In the genomic region with DNA sequence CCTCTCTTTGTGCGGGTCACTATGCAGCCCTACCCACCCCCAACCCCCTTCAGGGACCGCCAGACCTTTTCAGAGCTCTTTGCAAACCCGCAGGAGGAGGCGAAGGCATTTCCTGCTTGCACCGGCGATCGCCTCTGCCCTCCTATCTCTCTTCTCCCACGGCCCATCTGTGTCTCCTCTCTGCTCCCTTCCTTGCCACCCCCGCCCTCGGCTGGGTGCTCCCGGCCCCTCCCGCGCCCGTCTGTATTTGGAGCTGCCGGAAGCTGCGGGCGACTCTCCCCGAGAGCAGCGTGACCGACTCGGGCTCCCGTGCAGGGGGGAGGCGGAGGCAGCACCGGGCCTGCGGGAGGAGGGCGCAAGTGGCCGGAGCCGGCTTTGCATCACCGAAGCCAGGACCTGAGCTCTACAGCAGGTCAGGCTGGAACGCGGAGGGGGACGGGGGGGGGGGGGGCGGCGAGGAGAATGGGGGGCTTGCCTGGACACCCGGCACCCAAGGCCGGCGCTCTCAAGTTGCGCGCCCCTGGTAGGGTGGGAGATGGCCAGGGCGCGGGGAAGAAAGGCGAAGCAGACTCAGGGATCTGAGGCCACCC, we compare ENCODE assay signal across 8 mouse cellular contexts. TPM values are rescaled to one million over a fixed set of nuclear protein-coding genes. Genes with fewer than 3 reads are reported as not detected.
A peak's percentile ranks its signal among the peaks of the same experiment; 100 is the strongest.
DNase-seq lines count a peak whose midpoint lies in the region; ATAC-seq lines count a peak whose summit lies in the region.

A gene (plus strand): TSS at position 49 of the 590 bp plus-strand sequence.

- peak; percentile 85 for ATAC-seq in hindbrain, embryonic 11.5 days (ENCODE audit: low FRiP score)

- 0 out of 2 replicates have a peak, but pooled peaks cover 2% of the 10 kb centered on the region for H3K4me1 ChIP-seq in hindbrain, embryonic 11.5 days (replicated peaks; ENCODE audit: control insufficient read depth, insufficient read depth, low read length)

- H3K27ac ChIP-seq in hindbrain, embryonic 11.5 days (ENCODE audit: low read depth, low read length), result no peak within 1 kb of the TSS

- H3K9me3 ChIP-seq in hindbrain, embryonic 11.5 days (ENCODE audit: control insufficient read depth, low read length), result no peaks in the 10 kb centered on the region

- H3K36me3 ChIP-seq in hindbrain, embryonic 11.5 days (ENCODE audit: control insufficient read depth, insufficient read depth, low read length), result no peaks in the 10 kb centered on the region

- peak; percentile 46 for DNase-seq in MEL-GATA-1-ER (ENCODE audit: extremely low read depth, low read depth)
- peak; percentile 90 for DNase-seq in cerebellum, adult 9-11 months
- peak; percentile 63 to 69 for DNase-seq in frontal cortex, postnatal 25 days (ENCODE audit: low spot score in 2 of 2)
- peak; percentile 74 for DNase-seq in hindbrain, embryonic 11.5 days (ENCODE audit: low spot score)
- peak; percentile 86 to 87 for DNase-seq in layer of hippocampus, postnatal 36 days
- DNase-seq in lung, postnatal 10 days, result peak; percentile 77
- peak; percentile 77 for DNase-seq in ovary, postnatal 36 days (ENCODE audit: low spot score)
- peak; percentile 82 to 83 for DNase-seq in thymus, postnatal 10 days (ENCODE audit: low spot score in 2 of 2)

- peak within 1 kb of the TSS; percentile 55 for H3K9ac ChIP-seq in hindbrain, embryonic 11.5 days (ENCODE audit: low read depth, low read length)

- peak within 1 kb of the TSS; percentile 58 for H3K4me3 ChIP-seq in hindbrain, embryonic 11.5 days (ENCODE audit: low read depth, low read length)

- H3K27me3 ChIP-seq in hindbrain, embryonic 11.5 days (ENCODE audit: control insufficient read depth, insufficient read depth, low read length), result no peaks in the 10 kb centered on the region

- H3K4me2 ChIP-seq in hindbrain, embryonic 11.5 days (replicated peaks; ENCODE audit: low read depth, low read length), result peak within 1 kb of the TSS; percentile 75

- 1% methylated on average over 37 of the region's 42 CpGs for WGBS in hindbrain, embryonic 11.5 days

RNA-seq across cellular contexts. Expression of the gene that starts here (rescaled TPM):
- 7.1 TPM in 2 replicates for polyA plus RNA-seq in hindbrain, embryonic 11.5 days (2014; fragmentation: Nextera tagmentation; extraction: Ambion mirVana)
- 100 to 1,000 TPM; 207 to 228 TPM for total RNA-seq in layer of hippocampus, postnatal 36 days (2021)
